31 mouse cellular contexts compared by ENCODE assay signal in the genomic region with DNA sequence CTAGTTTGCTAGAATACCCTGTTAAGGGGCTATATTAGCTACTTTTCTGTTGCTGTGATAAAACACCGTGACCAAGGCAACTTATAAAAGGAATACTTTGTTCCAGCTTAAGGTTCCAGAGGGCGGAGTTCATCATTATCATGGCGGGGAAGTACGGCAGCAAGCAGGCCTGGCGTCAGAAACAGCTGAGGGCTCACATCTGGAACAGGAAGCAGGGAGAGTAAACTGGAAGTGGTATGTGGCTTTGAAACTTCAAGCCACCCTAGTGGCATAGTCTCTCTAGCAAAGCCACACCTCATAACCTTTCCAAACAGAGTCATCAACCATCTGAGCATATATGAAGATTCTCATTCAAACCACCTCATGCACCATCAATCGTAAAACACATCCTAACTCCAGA. TPM values are rescaled to one million over a fixed set of nuclear protein-coding genes. Genes with fewer than 3 reads are reported as not detected.
"Had no signal": no experiment of that assay in that cellular context is flagged by ENCODE, and none has a peak within 500 bp of the region (broad histone marks: within the 10 kb centered on the region; RNA-seq: fewer than 3 reads in every experiment).

No protein-coding gene starts in this region.

- ATAC-seq: hindbrain, embryonic 16.5 days; hindbrain, postnatal 0 days; inflammation-experienced regulatory T-cells, adult 6 months; intestine, embryonic 15.5 days; intestine, embryonic 16.5 days; intestine, postnatal 0 days had no signal

- DNase-seq: heart, postnatal 10 days; heart, postnatal 14 days; heart, postnatal 36 days; heart, postnatal 4 days; kidney, adult 11 months; kidney, adult 18-20 months; kidney, adult 2 months; kidney, adult 8-10 months; kidney, adult 9 months; kidney, postnatal 10 days; kidney, postnatal 14 days; kidney, postnatal 25 days; kidney, postnatal 36 days; kidney, postnatal 4 days; layer of hippocampus, adult 9-11 months; layer of hippocampus, postnatal 36 days had no signal

RNA-seq across cellular contexts. Expression of a gene that starts 31.5 kb away (rescaled TPM):
- total RNA-seq: hematopoietic stem cell, adult 5-6 weeks; layer of hippocampus, adult 18-20 months; layer of hippocampus, adult 2 months; layer of hippocampus, adult 8-10 months; layer of hippocampus, postnatal 25 days; layer of hippocampus, postnatal 36 days; left cerebral cortex, adult 18-20 months had no signal

RNA-seq across cellular contexts. Expression of a gene that starts 55.1 kb away (rescaled TPM):
- total RNA-seq: heart, postnatal 10 days; heart, postnatal 14 days; heart, postnatal 25 days; heart, postnatal 36 days; heart, postnatal 4 days; hematopoietic stem cell, adult 5-6 weeks; hindbrain, postnatal 0 days; layer of hippocampus, adult 18-20 months; layer of hippocampus, adult 2 months; layer of hippocampus, adult 8-10 months; layer of hippocampus, postnatal 10 days; layer of hippocampus, postnatal 14 days; layer of hippocampus, postnatal 25 days; layer of hippocampus, postnatal 36 days; left cerebral cortex, adult 18-20 months had no signal

RNA-seq across cellular contexts. Expression of a gene that starts 58.6 kb away (rescaled TPM):
- total RNA-seq: heart, postnatal 10 days; heart, postnatal 14 days; heart, postnatal 25 days; heart, postnatal 36 days; heart, postnatal 4 days; hematopoietic stem cell, adult 5-6 weeks; hindbrain, postnatal 0 days had no signal
